Mouse (Mus musculus): Measurements from ENCODE around the gene Vmn1r112.
"Not testable (repeated sequence)": the region's sequence is repeated elsewhere in the genome, so short reads cannot be mapped to it uniquely, and the experiment has no call there.

The Vmn1r112 gene

GRCm38 (mm10) chr7:20770885-20771284 lies at the start of gene Vmn1r112:
Gene Vmn1r112, plus strand, starts transcription at chr7:20771185.
- not testable (repeated sequence) for DNase-seq

GRCm38 (mm10) chr7:20730524-20730923 lies 40.5 kb upstream of the Vmn1r112 start, which contains the start of gene Gm10668:
Gene Gm10668, minus strand, starts transcription at chr7:20730624.
- not testable (repeated sequence) for DNase-seq

GRCm38 (mm10) chr7:20786985-20787384 lies 16.0 kb downstream of the Vmn1r112 start, which contains the start of gene Vmn1r113:
Gene Vmn1r113, plus strand, starts transcription at chr7:20787285.
- not testable (repeated sequence) for DNase-seq

GRCm38 (mm10) chr7:20812086-20812485 lies 41.1 kb downstream of the Vmn1r112 start, which contains the start of gene Vmn1r114:
Gene Vmn1r114, minus strand, starts transcription at chr7:20812186.
- DNase-seq, result not testable (repeated sequence)
